Mouse (Mus musculus) kidney, adult 2 months (tissue): Measurements from ENCODE around the gene Dip2c.

ENCODE experiments used
- CTCF ChIP-seq: fragments of 200-500 bp; conservative IDR thresholded peaks from 2 replicates; pipeline ENCODE4 v1.5.1; 2011; ENCODE audit warnings: low read depth, mild to moderate bottlenecking, control low read depth, low read length, moderate library complexity, mixed read lengths; ENCODE audit not compliant: insufficient read depth, insufficient read length
- POLR2A ChIP-seq: fragments of 200-500 bp; IDR thresholded peaks from one replicate; pipeline ENCODE4 v1.6.1; 2011; ENCODE audit warnings: low read depth, low read length, control low read depth

- TF ChIP-seq CTCF (no peak), POLR2A (no peak)
Measured at GRCm38 (mm10) chr13:9692876-9693275, 416.5 kb downstream of the Dip2c start.
